Mouse (Mus musculus) layer of hippocampus, adult 2 months (tissue): ENCODE data around the gene Uts2r. TPM values are rescaled to one million over a fixed set of nuclear protein-coding genes. Genes with fewer than 3 reads are reported as not detected.

Experiments
- DNase-seq, 2 experiments: peaks; one replicate each; pipeline ENCODE4 v3.0.0; 2022; ENCODE audit warnings: low spot score in 2 of 2
- H3K27ac ChIP-seq: fragments of 200-600 bp; 2 replicates; pipeline ENCODE4 v1.8.1; 2022
- H3K4me3 ChIP-seq: fragments of 200-600 bp; 2 replicates; pipeline ENCODE4 v1.8.1; 2022; ENCODE audit warnings: mild to moderate bottlenecking
- CTCF ChIP-seq: fragments of 200-600 bp; conservative IDR thresholded peaks from 2 replicates; pipeline ENCODE4 v1.8.1; 2022; ENCODE audit warnings: antibody characterized with exemption, mild to moderate bottlenecking, moderate library complexity
- total RNA-seq, 2 experiments: library from RNA; stranded (reverse); gene quantifications; 2 replicates each; pipeline ENCODE4 v1.2.3; 2021

Uts2r gene
- total RNA-seq, 2 experiments from 2014 or later = 0.27 TPM; not detected in 1

- no peak for TF ChIP-seq CTCF
- Histone ChIP-seq H3K27ac (no peak overlapping the region), H3K4me3 (no peak overlapping the region)
- DNase-seq = no peak
Observed at GRCm38 (mm10) chr11:121134600-121134999, 25.5 kb upstream of the Uts2r start.

- no peak overlapping the region for H3K27ac ChIP-seq
- no peak for TF ChIP-seq CTCF
- H3K4me3 ChIP-seq = no peak overlapping the region
- DNase-seq = no peak
Observed at GRCm38 (mm10) chr11:121137682-121138081, 22.4 kb upstream of the Uts2r start.

- no peak for DNase-seq
- Histone ChIP-seq H3K27ac (no peak overlapping the region), H3K4me3 (no peak overlapping the region)
- peak; percentile 60 for TF ChIP-seq CTCF
Observed at GRCm38 (mm10) chr11:121138732-121139131, 21.3 kb upstream of the Uts2r start.

GRCm38 (mm10) chr11:121143325-121144015 is 16.6 kb upstream of the Uts2r start:
- H3K4me3 ChIP-seq = no peak overlapping the region
- DNase-seq = no peak
- no peak overlapping the region for H3K27ac ChIP-seq
- TF ChIP-seq CTCF = no peak

GRCm38 (mm10) chr11:121145865-121146264 is 14.2 kb upstream of the Uts2r start, which contains the start of gene Tex19.1:
TSS of gene Tex19.1 (plus strand) at chr11:121146143.
- no peak for TF ChIP-seq CTCF
- Histone ChIP-seq H3K27ac (no peak within 1 kb of the TSS), H3K4me3 (no peak within 1 kb of the TSS)
- DNase-seq = no peak

- DNase-seq = no peak
- H3K4me3 ChIP-seq = no peak overlapping the region
- TF ChIP-seq CTCF = peak; percentile 55
- H3K27ac ChIP-seq = no peak overlapping the region
Observed at GRCm38 (mm10) chr11:121148193-121148592, 11.9 kb upstream of the Uts2r start.

GRCm38 (mm10) chr11:121154203-121154602 is 5.9 kb upstream of the Uts2r start:
- no peak for DNase-seq
- Histone ChIP-seq H3K4me3 (no peak overlapping the region), H3K27ac (no peak overlapping the region)
- TF ChIP-seq CTCF = no peak

- no peak overlapping the region for H3K27ac ChIP-seq
- peak overlapping the region; percentile 35 for H3K4me3 ChIP-seq
- TF ChIP-seq CTCF = no peak
- DNase-seq = peak in 1 of 2 experiments; percentile 14
Observed at GRCm38 (mm10) chr11:121156411-121156891, 3.6 kb upstream of the Uts2r start.

- no peak for DNase-seq
- Histone ChIP-seq H3K27ac (no peak overlapping the region), H3K4me3 (no peak overlapping the region)
- no peak for TF ChIP-seq CTCF
Observed at GRCm38 (mm10) chr11:121160636-121161346, 720 bp downstream of the Uts2r start.

- TF ChIP-seq CTCF = no peak
- no peak for DNase-seq
- Histone ChIP-seq H3K27ac (no peak overlapping the region), H3K4me3 (no peak overlapping the region)
Observed at GRCm38 (mm10) chr11:121163751-121164150, 3.7 kb downstream of the Uts2r start.

- Histone ChIP-seq H3K27ac (no peak overlapping the region), H3K4me3 (no peak overlapping the region)
- no peak for TF ChIP-seq CTCF
- no peak for DNase-seq
Observed at GRCm38 (mm10) chr11:121173203-121173602, 13.1 kb downstream of the Uts2r start.

GRCm38 (mm10) chr11:121174234-121174633 is 14.2 kb downstream of the Uts2r start:
- no peak for DNase-seq
- Histone ChIP-seq H3K27ac (no peak overlapping the region), H3K4me3 (no peak overlapping the region)
- no peak for TF ChIP-seq CTCF
